Mouse (Mus musculus): ENCODE measurements around the gene Foxc1.

The Foxc1 gene

DNA sequence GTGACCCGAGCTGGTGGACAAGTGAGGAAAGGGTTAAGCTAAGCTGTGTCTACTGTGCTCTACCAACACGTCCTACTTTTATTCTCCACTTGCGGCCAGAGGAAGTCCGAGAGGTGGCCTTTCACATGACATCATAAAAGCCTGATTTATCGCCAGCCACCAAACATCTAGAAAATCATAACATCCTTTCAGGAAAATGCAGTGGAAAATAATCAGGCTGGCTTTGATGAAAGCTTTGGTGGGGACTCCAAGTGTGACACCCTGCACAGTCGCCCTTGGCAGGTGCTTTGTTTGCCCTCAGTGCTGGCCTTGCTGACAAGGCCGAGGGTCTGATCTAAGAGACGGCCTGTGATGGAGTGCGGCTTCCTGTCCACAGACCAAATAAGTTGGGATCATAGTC is 23.9 kb downstream of the Foxc1 start:
- DNase-seq (ENCODE audit: low read depth, low spot score): no peak

GRCm38 (mm10) chr13:31835802-31836201 is 29.4 kb downstream of the Foxc1 start:
- no peak for DNase-seq (ENCODE audit: low read depth, low spot score)

GRCm38 (mm10) chr13:31849258-31849971 is 43.0 kb downstream of the Foxc1 start:
- no peak for DNase-seq (ENCODE audit: low read depth, low spot score)

DNA sequence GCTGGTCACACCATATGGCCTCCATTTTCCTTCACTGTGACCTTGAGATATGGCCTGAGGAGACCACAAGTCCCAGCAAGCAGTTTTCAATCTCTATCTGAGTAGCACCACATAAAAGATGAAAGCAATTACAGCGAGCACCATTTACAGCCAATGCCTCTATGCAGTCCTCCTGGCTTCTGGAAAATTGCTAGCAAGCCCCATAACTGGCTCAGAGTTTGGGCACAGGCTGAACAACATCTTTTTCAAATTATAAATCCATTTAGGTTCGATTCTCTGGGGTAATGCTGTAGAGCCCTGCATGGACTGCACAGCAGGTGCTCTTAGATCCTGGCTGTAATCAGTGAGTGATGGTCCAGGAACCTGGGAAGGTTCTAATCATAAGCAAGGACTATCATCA is 47.1 kb downstream of the Foxc1 start:
- no peak for DNase-seq (ENCODE audit: low read depth, low spot score)

- no peak for DNase-seq (ENCODE audit: low read depth, low spot score)
These were observed 47.6 kb downstream of the Foxc1 start for GRCm38 (mm10) chr13:31854000-31854399.

DNA sequence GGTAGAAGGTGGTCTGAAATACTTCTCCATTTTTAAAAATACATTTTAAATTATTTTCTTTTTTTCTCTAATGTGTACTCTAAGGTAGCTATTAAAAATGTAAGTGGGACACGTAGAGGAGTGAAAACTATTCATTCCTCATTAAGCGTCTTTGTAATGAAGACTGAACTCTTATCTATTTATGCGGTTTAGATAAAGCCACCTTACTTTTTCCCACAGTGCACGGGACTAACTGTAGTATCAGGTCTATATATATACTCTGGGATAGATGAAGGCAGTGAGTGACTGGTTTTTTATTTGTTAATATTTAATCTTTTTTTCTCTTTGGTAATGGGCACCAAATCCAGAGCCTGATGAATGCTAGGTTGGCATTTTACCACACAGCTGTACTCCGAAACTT is 53.8 kb downstream of the Foxc1 start:
- DNase-seq (ENCODE audit: low read depth, low spot score): no peak
